Mouse (Mus musculus) neural tube, embryonic 14.5 days (tissue): ENCODE measurements around the gene Saa2. TPM values are rescaled to one million over a fixed set of nuclear protein-coding genes. Genes with fewer than 3 reads are reported as not detected.
"Not testable (repeated sequence)": the region's sequence is repeated elsewhere in the genome, so short reads cannot be mapped to it uniquely, and the experiment has no call there.

Experiments used
- ATAC-seq: fragments of 200-750 bp; cut with Nextera tagmentation; 2 replicates; pipeline ENCODE4 v1.8.0; 2017; ENCODE audit warnings: low read depth, mild to moderate bottlenecking, moderate TSS enrichment, moderate library complexity
- H3K27ac ChIP-seq: fragments of 300-500 bp; sonication (generic); 2 replicates; pipeline ENCODE4 v1.5.1; 2014; ENCODE audit warnings: low read depth, mild to moderate bottlenecking, control low read depth, low read length, moderate library complexity, mixed read lengths
- H3K27me3 ChIP-seq: fragments of 300-500 bp; sonication (generic); 2 replicates; pipeline ENCODE4 v1.6.1; 2014; ENCODE audit warnings: low read length; ENCODE audit not compliant: control insufficient read depth, insufficient read depth
- H3K36me3 ChIP-seq: fragments of 300-500 bp; sonication (generic); 2 replicates; pipeline ENCODE4 v1.6.1; 2014; ENCODE audit warnings: low read length, mixed read lengths; ENCODE audit not compliant: control insufficient read depth, insufficient read depth
- H3K4me1 ChIP-seq: fragments of 300-500 bp; sonication (generic); 2 replicates; pipeline ENCODE4 v1.6.1; 2014; ENCODE audit warnings: low read length; ENCODE audit not compliant: control insufficient read depth, insufficient read depth
- H3K4me2 ChIP-seq: fragments of 300-500 bp; sonication (generic); 2 replicates; pipeline ENCODE4 v1.6.1; 2014; ENCODE audit warnings: mild to moderate bottlenecking, low read depth, low read length, control low read depth
- H3K4me3 ChIP-seq: fragments of 300-500 bp; sonication (generic); 2 replicates; pipeline ENCODE4 v1.5.1; 2014; ENCODE audit warnings: low read depth, low read length, control low read depth, mixed read lengths
- H3K9ac ChIP-seq: fragments of 300-500 bp; sonication (generic); replicated peaks from 2 replicates; pipeline ENCODE4 v1.6.1; 2014; ENCODE audit warnings: low read depth, mild to moderate bottlenecking, control low read depth, low read length, mixed read lengths
- H3K9me3 ChIP-seq: fragments of 300-500 bp; sonication (generic); 2 replicates; pipeline ENCODE4 v1.6.1; 2016; ENCODE audit warnings: low read length; ENCODE audit not compliant: control insufficient read depth
- WGBS: fragments of 180-500 bp; shearing (Covaris S2); extraction: QIAGEN DNeasy Blood & Tissue Kit; methylation state at CpG from one replicate; pipeline ENCODE4 v1.1.7; 2014; 5-methylcytosine and 5-hydroxymethylcytosine counted together
- polyA plus RNA-seq: library from polyadenylated mRNA; unstranded; fragments of >200 nt; fragmentation: Nextera tagmentation; extraction: Ambion mirVana; gene quantifications from 2 replicates; pipeline ENCODE4 v1.2.1, GENCODE M21; 2014

Gene Saa2
- polyA plus RNA-seq, 1 experiment from 2014 or later = not detected

GRCm38 (mm10) chr7:46723354-46723753 is 28.2 kb upstream of the Saa2 start:
- Histone ChIP-seq H3K4me3 (no peak overlapping the region), H3K4me2 (no peak overlapping the region), H3K36me3 (no peaks in the 10 kb centered on the region), H3K4me1 (no peaks in the 10 kb centered on the region), H3K9me3 (no peaks in the 10 kb centered on the region), H3K27me3 (no peaks in the 10 kb centered on the region), H3K9ac (no peak overlapping the region), H3K27ac (no peak overlapping the region)
- 96% methylated on average over 6 of the region's 6 CpGs for WGBS
- ATAC-seq = no peak

- H3K4me2 ChIP-seq = no peak overlapping the region
- H3K9me3 ChIP-seq = no peaks in the 10 kb centered on the region
- no peaks in the 10 kb centered on the region for H3K4me1 ChIP-seq
- 90% methylated on average over 3 of the region's 3 CpGs for WGBS
- no peak overlapping the region for H3K27ac ChIP-seq
- H3K36me3 ChIP-seq = no peaks in the 10 kb centered on the region
- no peak overlapping the region for H3K9ac ChIP-seq
- H3K27me3 ChIP-seq = no peaks in the 10 kb centered on the region
- no peak overlapping the region for H3K4me3 ChIP-seq
- no peak for ATAC-seq
Observed at GRCm38 (mm10) chr7:46723849-46724248, 27.7 kb upstream of the Saa2 start.

GRCm38 (mm10) chr7:46724396-46724795 is 27.2 kb upstream of the Saa2 start:
- 82% methylated on average over 5 of the region's 5 CpGs for WGBS
- no peaks in the 10 kb centered on the region for H3K36me3 ChIP-seq
- no peak overlapping the region for H3K27ac ChIP-seq
- no peak overlapping the region for H3K4me2 ChIP-seq
- H3K4me3 ChIP-seq = no peak overlapping the region
- no peaks in the 10 kb centered on the region for H3K4me1 ChIP-seq
- no peaks in the 10 kb centered on the region for H3K9me3 ChIP-seq
- no peak overlapping the region for H3K9ac ChIP-seq
- no peak for ATAC-seq
- H3K27me3 ChIP-seq = no peaks in the 10 kb centered on the region

GRCm38 (mm10) chr7:46727584-46727983 is 24.0 kb upstream of the Saa2 start:
- ATAC-seq = no peak
- Histone ChIP-seq H3K4me2 (no peak overlapping the region), H3K36me3 (no peaks in the 10 kb centered on the region), H3K9me3 (no peaks in the 10 kb centered on the region), H3K4me1 (no peaks in the 10 kb centered on the region), H3K9ac (no peak overlapping the region), H3K27me3 (no peaks in the 10 kb centered on the region), H3K27ac (no peak overlapping the region), H3K4me3 (no peak overlapping the region)
- 89% methylated on average over 1 of the region's 1 CpGs for WGBS

- H3K4me3 ChIP-seq = no peak within 1 kb of the TSS
- 80% methylated on average over 4 of the region's 4 CpGs for WGBS
- no peaks in the 10 kb centered on the region for H3K9me3 ChIP-seq
- no peaks in the 10 kb centered on the region for H3K36me3 ChIP-seq
- H3K27ac ChIP-seq = no peak within 1 kb of the TSS
- H3K9ac ChIP-seq = no peak within 1 kb of the TSS
- H3K4me2 ChIP-seq = no peak within 1 kb of the TSS
- H3K4me1 ChIP-seq = no peaks in the 10 kb centered on the region
- no peak for ATAC-seq
- H3K27me3 ChIP-seq = no peaks in the 10 kb centered on the region
Observed at GRCm38 (mm10) chr7:46732458-46732857, 19.1 kb upstream of the Saa2 start, which contains the start of gene Saa4. Gene Saa4, minus strand, starts transcription at chr7:46732603.

- Histone ChIP-seq H3K4me1 (no peaks in the 10 kb centered on the region), H3K9me3 (no peaks in the 10 kb centered on the region), H3K36me3 (no peaks in the 10 kb centered on the region), H3K9ac (no peak overlapping the region), H3K27me3 (no peaks in the 10 kb centered on the region), H3K4me3 (no peak overlapping the region), H3K4me2 (no peak overlapping the region), H3K27ac (no peak overlapping the region)
- no peak for ATAC-seq
- 86% methylated on average over 2 of the region's 2 CpGs for WGBS
Observed at GRCm38 (mm10) chr7:46734983-46735382, 16.6 kb upstream of the Saa2 start.

- H3K9ac ChIP-seq = no peak overlapping the region
- no peaks in the 10 kb centered on the region for H3K9me3 ChIP-seq
- no peaks in the 10 kb centered on the region for H3K27me3 ChIP-seq
- no peak overlapping the region for H3K27ac ChIP-seq
- H3K4me3 ChIP-seq = no peak overlapping the region
- WGBS = 84% methylated on average over 12 of the region's 12 CpGs
- no peak overlapping the region for H3K4me2 ChIP-seq
- H3K36me3 ChIP-seq = no peaks in the 10 kb centered on the region
- no peak for ATAC-seq
- H3K4me1 ChIP-seq = no peaks in the 10 kb centered on the region
Observed at GRCm38 (mm10) chr7:46738561-46739460, 12.8 kb upstream of the Saa2 start.

GRCm38 (mm10) chr7:46740041-46740440 is 11.5 kb upstream of the Saa2 start:
- 81% methylated on average over 5 of the region's 5 CpGs for WGBS
- not testable (repeated sequence) for H3K4me3 ChIP-seq, H3K9me3 ChIP-seq, H3K4me2 ChIP-seq, H3K27me3 ChIP-seq, ATAC-seq, H3K4me1 ChIP-seq, H3K9ac ChIP-seq, H3K27ac ChIP-seq, H3K36me3 ChIP-seq

- H3K9ac ChIP-seq, H3K9me3 ChIP-seq, H3K27ac ChIP-seq, H3K27me3 ChIP-seq, H3K4me2 ChIP-seq, H3K4me3 ChIP-seq, H3K4me1 ChIP-seq, H3K36me3 ChIP-seq, ATAC-seq: not testable (repeated sequence)
- 82% methylated on average over 3 of the region's 3 CpGs for WGBS
Observed at GRCm38 (mm10) chr7:46742880-46743279, 8.7 kb upstream of the Saa2 start, which contains the start of gene Saa1. Gene Saa1, minus strand, starts transcription at chr7:46742980.
